Mouse (Mus musculus) ES-Bruce4 (cell line): Measurements from ENCODE around the gene Slc26a8.

Experiments
- CTCF ChIP-seq: IDR thresholded peaks from one replicate; pipeline ENCODE4 v1.8.1; 2011; ENCODE audit warnings: low read depth, low read length
- EP300 ChIP-seq: IDR thresholded peaks from 2 replicates; pipeline ENCODE4 v1.6.1; 2011; ENCODE audit warnings: low read depth, low read length; ENCODE audit not compliant: insufficient read depth
- POLR2A ChIP-seq: IDR thresholded peaks from one replicate; pipeline ENCODE4 v1.8.1; 2011; ENCODE audit warnings: low read length; ENCODE audit not compliant: insufficient read depth

DNA sequence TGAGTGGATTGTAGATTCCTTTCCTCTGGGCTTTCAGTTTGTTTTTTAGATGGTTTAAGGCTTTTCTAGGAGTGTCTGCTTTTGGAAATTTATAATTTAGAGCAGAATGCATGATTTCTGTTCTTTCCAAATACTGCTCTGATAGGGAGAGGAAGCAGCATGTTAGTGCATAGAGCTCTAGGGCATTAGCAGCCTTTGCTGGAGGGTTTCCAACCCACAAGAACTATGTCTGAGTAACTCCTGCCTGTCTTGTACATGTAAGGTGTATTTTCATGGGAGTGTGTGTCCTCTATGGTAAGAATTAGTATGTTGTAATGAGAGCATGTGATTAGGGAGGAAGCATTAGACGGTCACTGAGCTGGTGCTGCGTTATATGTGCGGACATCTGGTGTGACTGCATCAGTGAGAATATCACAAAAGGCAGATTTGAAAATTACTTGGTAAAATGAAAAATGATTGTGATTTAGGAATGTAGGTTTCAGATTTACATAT is 17.1 kb upstream of the Slc26a8 start:
- TF ChIP-seq CTCF = no peak
- TF ChIP-seq POLR2A = no peak
- TF ChIP-seq EP300 = no peak
